Mouse (Mus musculus): ENCODE measurements around the gene Tex52. TPM values are rescaled to one million over a fixed set of nuclear protein-coding genes. Genes with fewer than 3 reads are reported as not detected.

The Tex52 gene
- polyA plus RNA-seq, 1 experiment from 2014 or later, result not detected

GRCm38 (mm10) chr6:128361901-128362300 is 13.4 kb upstream of the Tex52 start:
- Histone ChIP-seq H3K9me3 (ENCODE audit: control insufficient read depth) (no peaks in the 10 kb centered on the region), H3K36me3 (ENCODE audit: control insufficient read depth, insufficient read depth) (peaks cover 8% of the 10 kb centered on the region; the same call in 1 of the 2 replicates), H3K4me2 (replicated peaks; ENCODE audit: low read depth) (peak overlapping the region; percentile 98), H3K27ac (ENCODE audit: low read depth, low read length) (peak overlapping the region; percentile 96), H3K9ac (ENCODE audit: low read depth, low read length) (peak overlapping the region; percentile 89), H3K4me1 (replicated peaks; ENCODE audit: control insufficient read depth, insufficient read depth, low read length) (no peaks in the 10 kb centered on the region; the same call in 1 of the 2 replicates), H3K27me3 (replicated peaks; ENCODE audit: control insufficient read depth, insufficient read depth, low read length) (no peaks in the 10 kb centered on the region), H3K4me3 (ENCODE audit: low read depth, low read length) (peak overlapping the region; percentile 98)
- ATAC-seq, result no peak
- 11% methylated on average over 9 of the region's 9 CpGs for WGBS
- no peak for TF ChIP-seq CTCF (IDR thresholded peaks at IDR 0.05; ENCODE audit: low read depth)

GRCm38 (mm10) chr6:128362381-128363006 is 12.8 kb upstream of the Tex52 start, which contains the start of the genes Rhno1 and Foxm1:
TSS of gene Rhno1 (minus strand) at chr6:128362911.
TSS of gene Foxm1 (plus strand) at chr6:128362967.
- Histone ChIP-seq H3K9ac (ENCODE audit: low read depth, low read length) (peak within 1 kb of the TSS; percentile 89), H3K27me3 (replicated peaks; ENCODE audit: control insufficient read depth, insufficient read depth, low read length) (no peaks in the 10 kb centered on the region), H3K4me2 (replicated peaks; ENCODE audit: low read depth) (peak within 1 kb of the TSS; percentile 98), H3K9me3 (ENCODE audit: control insufficient read depth) (no peaks in the 10 kb centered on the region), H3K4me1 (replicated peaks; ENCODE audit: control insufficient read depth, insufficient read depth, low read length) (no peaks in the 10 kb centered on the region; the same call in 1 of the 2 replicates), H3K36me3 (ENCODE audit: control insufficient read depth, insufficient read depth) (peaks cover 12% of the 10 kb centered on the region; the same call in 1 of the 2 replicates), H3K4me3 (ENCODE audit: low read depth, low read length) (peak within 1 kb of the TSS; percentile 98), H3K27ac (ENCODE audit: low read depth, low read length) (peak within 1 kb of the TSS; percentile 96)
- peak; percentile 87 for ATAC-seq
- 0% methylated on average over 47 of the region's 76 CpGs for WGBS
- TF ChIP-seq CTCF (IDR thresholded peaks at IDR 0.05; ENCODE audit: low read depth), result no peak

- no peaks in the 10 kb centered on the region for H3K9me3 ChIP-seq (ENCODE audit: control insufficient read depth)
- H3K4me3 ChIP-seq (ENCODE audit: low read depth, low read length), result peak overlapping the region; percentile 98
- H3K4me1 ChIP-seq (replicated peaks; ENCODE audit: control insufficient read depth, insufficient read depth, low read length), result no peaks in the 10 kb centered on the region; the same call in 1 of the 2 replicates
- peak overlapping the region; percentile 89 for H3K9ac ChIP-seq (ENCODE audit: low read depth, low read length)
- H3K27ac ChIP-seq (ENCODE audit: low read depth, low read length), result peak overlapping the region; percentile 96
- no peak for TF ChIP-seq CTCF (IDR thresholded peaks at IDR 0.05; ENCODE audit: low read depth)
- peak overlapping the region; percentile 98 for H3K4me2 ChIP-seq (replicated peaks; ENCODE audit: low read depth)
- WGBS, result 2% methylated on average over 46 of the region's 46 CpGs
- H3K36me3 ChIP-seq (ENCODE audit: control insufficient read depth, insufficient read depth), result peaks cover 13% of the 10 kb centered on the region
- H3K27me3 ChIP-seq (replicated peaks; ENCODE audit: control insufficient read depth, insufficient read depth, low read length), result no peaks in the 10 kb centered on the region
- peak; percentile 44; the same call in 1 of the 2 replicates for ATAC-seq
Observed at GRCm38 (mm10) chr6:128363007-128363825, 12.0 kb upstream of the Tex52 start.

- no peaks in the 10 kb centered on the region; the same call in 1 of the 2 replicates for H3K4me1 ChIP-seq (replicated peaks; ENCODE audit: control insufficient read depth, insufficient read depth, low read length)
- H3K9ac ChIP-seq (ENCODE audit: low read depth, low read length), result no peak overlapping the region
- no peak overlapping the region for H3K27ac ChIP-seq (ENCODE audit: low read depth, low read length)
- no peaks in the 10 kb centered on the region for H3K9me3 ChIP-seq (ENCODE audit: control insufficient read depth)
- no peaks in the 10 kb centered on the region for H3K27me3 ChIP-seq (replicated peaks; ENCODE audit: control insufficient read depth, insufficient read depth, low read length)
- peaks cover 23% of the 10 kb centered on the region for H3K36me3 ChIP-seq (ENCODE audit: control insufficient read depth, insufficient read depth)
- ATAC-seq, result no peak
- 60% methylated on average over 6 of the region's 6 CpGs for WGBS
- TF ChIP-seq CTCF (IDR thresholded peaks at IDR 0.05; ENCODE audit: low read depth), result no peak
- H3K4me2 ChIP-seq (replicated peaks; ENCODE audit: low read depth), result no peak overlapping the region
- no peak overlapping the region for H3K4me3 ChIP-seq (ENCODE audit: low read depth, low read length)
Observed at GRCm38 (mm10) chr6:128364721-128365120, 10.5 kb upstream of the Tex52 start.

GRCm38 (mm10) chr6:128366466-128366865 is 8.8 kb upstream of the Tex52 start:
- no peak overlapping the region for H3K4me2 ChIP-seq (replicated peaks; ENCODE audit: low read depth)
- peaks cover 40% of the 10 kb centered on the region for H3K36me3 ChIP-seq (ENCODE audit: control insufficient read depth, insufficient read depth)
- H3K9me3 ChIP-seq (ENCODE audit: control insufficient read depth), result no peaks in the 10 kb centered on the region
- no peak for TF ChIP-seq CTCF (IDR thresholded peaks at IDR 0.05; ENCODE audit: low read depth)
- H3K27ac ChIP-seq (ENCODE audit: low read depth, low read length), result no peak overlapping the region
- no peaks in the 10 kb centered on the region for H3K27me3 ChIP-seq (replicated peaks; ENCODE audit: control insufficient read depth, insufficient read depth, low read length)
- 93% methylated on average over 5 of the region's 5 CpGs for WGBS
- H3K9ac ChIP-seq (ENCODE audit: low read depth, low read length), result no peak overlapping the region
- H3K4me3 ChIP-seq (ENCODE audit: low read depth, low read length), result no peak overlapping the region
- no peak for ATAC-seq
- no peaks in the 10 kb centered on the region; the same call in 1 of the 2 replicates for H3K4me1 ChIP-seq (replicated peaks; ENCODE audit: control insufficient read depth, insufficient read depth, low read length)

- Histone ChIP-seq H3K36me3 (ENCODE audit: control insufficient read depth, insufficient read depth) (peaks cover 68% of the 10 kb centered on the region), H3K4me2 (replicated peaks; ENCODE audit: low read depth) (no peak overlapping the region), H3K27ac (ENCODE audit: low read depth, low read length) (no peak overlapping the region), H3K9me3 (ENCODE audit: control insufficient read depth) (no peaks in the 10 kb centered on the region), H3K27me3 (replicated peaks; ENCODE audit: control insufficient read depth, insufficient read depth, low read length) (no peaks in the 10 kb centered on the region), H3K9ac (ENCODE audit: low read depth, low read length) (no peak overlapping the region), H3K4me1 (replicated peaks; ENCODE audit: control insufficient read depth, insufficient read depth, low read length) (no peaks in the 10 kb centered on the region), H3K4me3 (ENCODE audit: low read depth, low read length) (no peak overlapping the region)
- TF ChIP-seq CTCF (IDR thresholded peaks at IDR 0.05; ENCODE audit: low read depth), result no peak
- no peak for ATAC-seq
- 86% methylated on average over 5 of the region's 5 CpGs for WGBS
Observed at GRCm38 (mm10) chr6:128370040-128370439, 5.2 kb upstream of the Tex52 start.
